Mouse (Mus musculus): ENCODE measurements around the gene Reep6.

- no peak for TF ChIP-seq POLR2A (IDR thresholded peaks at IDR 0.05; ENCODE audit: low read depth, low read length)
- TF ChIP-seq CTCF (IDR thresholded peaks at IDR 0.05; ENCODE audit: borderline replicate concordance, insufficient read depth, low read length), result no peak
Measured at GRCm38 (mm10) chr10:80321670-80322581, 7.8 kb upstream of the Reep6 start.

Data from embryonic fibroblast, embryonic 13.5 days (primary cell).